Mouse (Mus musculus) intestine, embryonic 15.5 days (tissue): Measurements from ENCODE around the gene Hivep3. TPM values are rescaled to one million over a fixed set of nuclear protein-coding genes. Genes with fewer than 3 reads are reported as not detected.

Source experiments
- ATAC-seq: fragments of 200-750 bp; cut with Nextera tagmentation; 2 replicates; pipeline ENCODE4 v1.8.0; 2017; ENCODE audit warnings: moderate TSS enrichment, moderate library complexity
- H3K27ac ChIP-seq: fragments of 300-500 bp; sonication (generic); 2 replicates; pipeline ENCODE4 v1.5.1; 2015; ENCODE audit warnings: mild to moderate bottlenecking, inconsistent platforms
- H3K27me3 ChIP-seq: fragments of 300-500 bp; sonication (generic); replicated peaks from 2 replicates; pipeline ENCODE4 v1.6.1; 2015; ENCODE audit warnings: inconsistent platforms
- H3K36me3 ChIP-seq: fragments of 300-500 bp; sonication (generic); 2 replicates; pipeline ENCODE4 v1.6.1; 2015; ENCODE audit warnings: inconsistent platforms
- H3K4me1 ChIP-seq: fragments of 300-500 bp; sonication (generic); replicated peaks from 2 replicates; pipeline ENCODE4 v1.6.1; 2015; ENCODE audit warnings: inconsistent platforms
- H3K4me2 ChIP-seq: fragments of 300-500 bp; sonication (generic); replicated peaks from 2 replicates; pipeline ENCODE4 v1.6.1; 2015; ENCODE audit warnings: mild to moderate bottlenecking, inconsistent platforms
- H3K4me3 ChIP-seq: fragments of 300-500 bp; sonication (generic); replicated peaks from 2 replicates; pipeline ENCODE4 v1.5.1; 2015; ENCODE audit warnings: inconsistent platforms
- H3K9ac ChIP-seq: fragments of 300-500 bp; sonication (generic); 2 replicates; pipeline ENCODE4 v1.6.1; 2015; ENCODE audit warnings: inconsistent platforms
- H3K9me3 ChIP-seq: fragments of 300-500 bp; sonication (generic); 2 replicates; pipeline ENCODE4 v1.6.1; 2016; ENCODE audit warnings: inconsistent platforms
- WGBS: fragments of 180-500 bp; shearing (Covaris S2); methylation state at CpG from one replicate; pipeline ENCODE4 v1.1.7; 2015; 5-methylcytosine and 5-hydroxymethylcytosine counted together
- polyA plus RNA-seq: library from polyadenylated mRNA; unstranded; fragments of >200 nt; fragmentation: Nextera tagmentation; extraction: Ambion mirVana; gene quantifications from 2 replicates; pipeline ENCODE4 v1.2.1, GENCODE M21; 2015

The Hivep3 gene
- polyA plus RNA-seq, 1 experiment from 2014 or later: 5.0 TPM

- Histone ChIP-seq H3K27me3 (no peaks in the 10 kb centered on the region), H3K27ac (no peak overlapping the region), H3K4me3 (no peak overlapping the region), H3K4me2 (no peak overlapping the region), H3K36me3 (no peaks in the 10 kb centered on the region), H3K9me3 (no peaks in the 10 kb centered on the region), H3K9ac (no peak overlapping the region), H3K4me1 (no peaks in the 10 kb centered on the region)
- WGBS: 44% methylated on average over 7 of the region's 7 CpGs
- ATAC-seq: no peak
Measured at GRCm38 (mm10) chr4:120000881-120001280, 267.3 kb downstream of the Hivep3 start.

DNA sequence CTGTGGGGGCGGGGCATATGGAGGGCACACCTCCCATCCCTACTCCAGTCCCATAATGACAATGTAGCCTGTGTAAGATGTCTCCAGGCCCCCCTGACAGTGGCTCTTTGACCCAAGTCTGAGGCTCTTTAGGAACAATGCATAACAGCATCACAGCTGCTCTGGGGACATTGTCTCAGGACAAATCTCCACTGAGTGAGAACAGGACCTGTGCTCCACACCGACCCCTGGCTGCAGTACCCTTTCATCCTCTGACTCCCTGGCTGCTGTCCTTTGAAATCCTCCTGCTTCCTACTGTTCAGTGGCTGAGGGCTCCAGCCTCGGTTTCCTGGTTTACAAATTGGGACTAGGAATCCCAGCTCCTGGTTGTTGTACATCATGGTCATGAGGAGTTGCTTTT, 269.4 kb downstream of the Hivep3 start:
- no peak for ATAC-seq
- no peaks in the 10 kb centered on the region for H3K36me3 ChIP-seq
- H3K4me2 ChIP-seq: no peak overlapping the region
- H3K9ac ChIP-seq: no peak overlapping the region
- H3K27me3 ChIP-seq: no peaks in the 10 kb centered on the region
- H3K4me1 ChIP-seq: no peaks in the 10 kb centered on the region
- WGBS: 51% methylated on average over 3 of the region's 3 CpGs
- H3K9me3 ChIP-seq: no peaks in the 10 kb centered on the region
- no peak overlapping the region for H3K4me3 ChIP-seq
- no peak overlapping the region for H3K27ac ChIP-seq

DNA sequence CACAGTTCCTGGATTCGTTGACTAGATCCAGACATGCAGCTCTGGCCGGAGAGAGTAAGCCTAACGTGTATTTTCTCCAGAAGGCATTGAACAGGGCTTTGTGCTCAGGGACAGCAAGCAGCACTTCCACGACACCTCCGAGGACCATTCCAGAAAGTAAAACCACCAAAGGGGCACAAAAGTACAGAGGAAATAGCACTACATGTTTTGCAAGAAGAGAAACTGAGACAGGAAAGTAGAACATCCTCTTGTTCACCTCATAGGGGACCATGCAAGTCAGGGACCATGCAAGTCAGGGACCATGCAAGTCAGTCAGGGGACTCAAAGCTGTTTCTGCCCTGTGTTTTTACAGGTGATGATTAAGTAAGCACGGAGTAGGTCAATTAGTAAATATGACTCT, 272.5 kb downstream of the Hivep3 start:
- Histone ChIP-seq H3K27ac (no peak overlapping the region), H3K36me3 (no peaks in the 10 kb centered on the region), H3K27me3 (no peaks in the 10 kb centered on the region), H3K4me1 (no peaks in the 10 kb centered on the region), H3K4me3 (no peak overlapping the region), H3K9me3 (no peaks in the 10 kb centered on the region), H3K4me2 (no peak overlapping the region), H3K9ac (no peak overlapping the region)
- ATAC-seq: no peak
- 63% methylated on average over 6 of the region's 6 CpGs for WGBS

GRCm38 (mm10) chr4:120007889-120008288, 274.3 kb downstream of the Hivep3 start:
- 65% methylated on average over 3 of the region's 3 CpGs for WGBS
- Histone ChIP-seq H3K27ac (no peak overlapping the region), H3K27me3 (no peaks in the 10 kb centered on the region), H3K4me2 (no peak overlapping the region), H3K36me3 (no peaks in the 10 kb centered on the region), H3K4me3 (no peak overlapping the region), H3K4me1 (no peaks in the 10 kb centered on the region), H3K9me3 (no peaks in the 10 kb centered on the region), H3K9ac (no peak overlapping the region)
- ATAC-seq: no peak

- Histone ChIP-seq H3K36me3 (no peaks in the 10 kb centered on the region), H3K27ac (no peak overlapping the region), H3K27me3 (no peaks in the 10 kb centered on the region), H3K9ac (no peak overlapping the region), H3K4me1 (no peaks in the 10 kb centered on the region), H3K4me2 (no peak overlapping the region), H3K9me3 (no peaks in the 10 kb centered on the region), H3K4me3 (no peak overlapping the region)
- no peak for ATAC-seq
- 64% methylated on average over 2 of the region's 2 CpGs for WGBS
Measured at GRCm38 (mm10) chr4:120009151-120009550, 275.6 kb downstream of the Hivep3 start.

DNA sequence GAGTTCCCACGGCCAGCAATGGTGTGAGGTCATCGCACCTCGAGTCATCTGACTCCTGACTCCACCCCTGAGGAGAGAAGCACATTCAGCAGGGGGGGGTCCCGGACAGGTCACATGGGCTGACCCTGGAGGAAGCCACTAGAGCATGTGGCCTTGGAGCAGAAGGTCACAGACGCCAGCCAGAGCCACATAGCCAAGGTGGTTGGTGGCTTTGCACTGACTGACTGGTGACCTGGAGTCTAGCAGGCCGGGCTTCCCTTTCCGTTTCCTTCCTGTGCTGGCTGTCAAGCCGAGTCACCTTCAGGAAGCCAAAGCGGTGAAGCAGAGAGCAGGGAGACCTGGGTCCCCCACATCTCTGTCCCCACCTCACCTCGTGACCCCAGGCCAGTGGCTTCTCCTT, 278.2 kb downstream of the Hivep3 start:
- Histone ChIP-seq H3K9me3 (no peaks in the 10 kb centered on the region), H3K4me3 (no peak overlapping the region), H3K4me2 (no peak overlapping the region), H3K27me3 (no peaks in the 10 kb centered on the region), H3K9ac (no peak overlapping the region), H3K4me1 (no peaks in the 10 kb centered on the region), H3K36me3 (no peaks in the 10 kb centered on the region), H3K27ac (no peak overlapping the region)
- 71% methylated on average over 10 of the region's 10 CpGs for WGBS
- ATAC-seq: no peak

DNA sequence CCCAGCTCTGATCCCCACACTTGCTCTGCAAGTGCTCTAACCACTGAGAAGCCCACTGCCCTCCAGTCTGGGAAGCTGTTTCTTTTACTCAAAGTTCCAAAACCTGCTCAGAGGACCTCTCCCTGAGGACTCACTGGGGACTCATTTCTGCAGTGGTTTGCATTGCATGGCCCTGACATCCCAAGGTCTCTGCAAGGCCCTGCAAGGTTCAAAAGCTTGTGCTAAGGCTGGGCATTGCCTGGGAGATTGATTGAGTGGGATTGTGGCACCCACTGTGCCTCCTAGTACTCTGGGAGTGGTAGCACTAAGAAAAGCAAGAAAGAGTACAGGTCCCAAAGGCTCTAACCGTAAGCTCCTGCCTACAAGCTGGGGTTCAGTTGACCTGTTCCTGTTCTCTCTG, 279.3 kb downstream of the Hivep3 start:
- no peaks in the 10 kb centered on the region for H3K27me3 ChIP-seq
- H3K4me2 ChIP-seq: no peak overlapping the region
- H3K4me3 ChIP-seq: no peak overlapping the region
- H3K9me3 ChIP-seq: no peaks in the 10 kb centered on the region
- no peak overlapping the region for H3K9ac ChIP-seq
- no peak for ATAC-seq
- WGBS: 90% methylated on average over 1 of the region's 1 CpGs
- H3K27ac ChIP-seq: no peak overlapping the region
- no peaks in the 10 kb centered on the region for H3K36me3 ChIP-seq
- no peaks in the 10 kb centered on the region for H3K4me1 ChIP-seq

- WGBS: 75% methylated on average over 5 of the region's 5 CpGs
- Histone ChIP-seq H3K36me3 (no peaks in the 10 kb centered on the region), H3K4me3 (no peak overlapping the region), H3K9ac (no peak overlapping the region), H3K27me3 (no peaks in the 10 kb centered on the region), H3K9me3 (no peaks in the 10 kb centered on the region), H3K4me1 (no peaks in the 10 kb centered on the region; the same call in 1 of the 2 replicates), H3K27ac (no peak overlapping the region), H3K4me2 (no peak overlapping the region)
- no peak for ATAC-seq
Measured at GRCm38 (mm10) chr4:120018426-120018825, 284.8 kb downstream of the Hivep3 start.

DNA sequence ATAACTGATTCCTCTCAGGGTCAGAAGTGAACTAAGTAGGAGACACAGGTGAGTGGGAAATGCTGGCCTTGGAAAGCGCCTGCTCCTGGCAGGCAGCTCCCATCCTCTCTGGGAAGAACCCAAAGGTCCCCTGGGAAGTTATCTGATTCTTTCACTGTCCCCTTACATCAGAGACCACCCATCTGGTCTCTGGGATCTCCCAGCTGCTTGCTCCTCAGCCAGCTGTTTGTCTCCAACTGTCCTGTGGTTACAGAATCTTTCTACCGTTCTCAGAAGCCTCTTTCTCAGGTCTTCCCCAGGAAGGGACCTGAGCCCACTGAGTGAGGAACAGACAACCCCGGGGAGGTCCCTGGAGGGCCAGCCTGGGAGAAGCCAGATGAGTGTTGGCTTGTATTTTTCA, 288.8 kb downstream of the Hivep3 start:
- Histone ChIP-seq H3K4me3 (no peak overlapping the region), H3K4me1 (peaks cover 8% of the 10 kb centered on the region), H3K4me2 (no peak overlapping the region), H3K9me3 (no peaks in the 10 kb centered on the region), H3K27me3 (no peaks in the 10 kb centered on the region), H3K27ac (no peak overlapping the region), H3K36me3 (no peaks in the 10 kb centered on the region), H3K9ac (no peak overlapping the region)
- ATAC-seq: no peak
- WGBS: 63% methylated on average over 3 of the region's 3 CpGs

- Histone ChIP-seq H3K4me2 (no peak overlapping the region), H3K36me3 (no peaks in the 10 kb centered on the region), H3K4me3 (no peak overlapping the region), H3K9ac (no peak overlapping the region), H3K27ac (no peak overlapping the region), H3K4me1 (peaks cover 11% of the 10 kb centered on the region), H3K9me3 (no peaks in the 10 kb centered on the region), H3K27me3 (no peaks in the 10 kb centered on the region)
- ATAC-seq: no peak
- 90% methylated on average over 4 of the region's 4 CpGs for WGBS
Measured at GRCm38 (mm10) chr4:120023221-120023840, 289.7 kb downstream of the Hivep3 start.

DNA sequence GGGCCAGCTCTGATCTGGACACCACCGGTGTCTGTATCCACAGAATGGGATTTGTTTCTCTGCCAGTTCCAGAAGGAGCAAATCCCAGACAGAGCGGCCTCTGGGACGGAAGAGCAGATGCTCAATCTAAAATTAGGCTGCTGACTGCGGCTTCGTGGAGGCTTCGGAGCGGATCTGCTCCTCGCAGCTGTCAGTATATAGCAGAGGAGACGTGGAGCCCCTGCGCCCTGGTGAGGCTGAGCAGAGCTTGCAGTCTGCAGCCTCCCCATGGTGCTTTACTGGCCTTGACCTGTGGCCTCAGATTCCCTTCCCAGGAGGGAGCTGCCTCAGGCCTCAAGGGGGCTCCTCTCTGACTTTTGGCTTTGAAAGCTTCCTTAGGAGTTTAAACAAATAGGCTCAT, 290.5 kb downstream of the Hivep3 start:
- Histone ChIP-seq H3K4me2 (no peak overlapping the region), H3K36me3 (no peaks in the 10 kb centered on the region), H3K9ac (no peak overlapping the region), H3K27me3 (no peaks in the 10 kb centered on the region), H3K4me1 (peaks cover 11% of the 10 kb centered on the region), H3K27ac (no peak overlapping the region), H3K9me3 (no peaks in the 10 kb centered on the region), H3K4me3 (no peak overlapping the region)
- ATAC-seq: peak; percentile 70
- 41% methylated on average over 10 of the region's 10 CpGs for WGBS

- Histone ChIP-seq H3K9me3 (no peaks in the 10 kb centered on the region), H3K36me3 (no peaks in the 10 kb centered on the region), H3K4me1 (peaks cover 13% of the 10 kb centered on the region), H3K4me3 (no peak overlapping the region), H3K27ac (no peak overlapping the region), H3K4me2 (no peak overlapping the region), H3K9ac (no peak overlapping the region), H3K27me3 (peaks cover 22% of the 10 kb centered on the region)
- 91% methylated on average over 1 of the region's 1 CpGs for WGBS
- ATAC-seq: no peak
Measured at GRCm38 (mm10) chr4:120027671-120028070, 294.1 kb downstream of the Hivep3 start.

- Histone ChIP-seq H3K9ac (no peak overlapping the region), H3K4me2 (no peak overlapping the region), H3K9me3 (no peaks in the 10 kb centered on the region), H3K4me3 (no peak overlapping the region), H3K36me3 (no peaks in the 10 kb centered on the region), H3K27me3 (peaks cover 42% of the 10 kb centered on the region), H3K4me1 (peaks cover 5% of the 10 kb centered on the region; the same call in 1 of the 2 replicates), H3K27ac (no peak overlapping the region)
- WGBS: 68% methylated on average over 1 of the region's 1 CpGs
- no peak for ATAC-seq
Measured at GRCm38 (mm10) chr4:120029937-120030336, 296.4 kb downstream of the Hivep3 start.
